Mouse (Mus musculus) lung, embryonic 14.5 days (tissue): ENCODE measurements at regions not wholly inside any gene's neighbourhood (a gene's known extent, or its start where the extent isn't known, plus 50 kb on each side); places are given as distances from the start of the nearest gene placed in this dataset.
"Not testable (repeated sequence)": the region's sequence is repeated elsewhere in the genome, so short reads cannot be mapped to it uniquely, and the experiment has no call there.

Experiments
- ATAC-seq: fragments of 200-750 bp; cut with Nextera tagmentation; 2 replicates; pipeline ENCODE4 v1.8.0; 2017; ENCODE audit warnings: mild to moderate bottlenecking, moderate TSS enrichment, moderate library complexity; ENCODE audit not compliant: insufficient read depth
- DNase-seq: peaks from one replicate; pipeline ENCODE4 v3.0.0-alpha.2; 2015
- H3K27ac ChIP-seq: fragments of 300-500 bp; sonication (generic); 2 replicates; pipeline ENCODE4 v1.5.1; 2014; ENCODE audit warnings: low read depth, mild to moderate bottlenecking, moderate library complexity
- H3K27me3 ChIP-seq: fragments of 300-500 bp; sonication (generic); 2 replicates; pipeline ENCODE4 v1.6.1; 2014; ENCODE audit warnings: low read length, control low read depth; ENCODE audit not compliant: insufficient read depth
- H3K36me3 ChIP-seq: fragments of 300-500 bp; sonication (generic); 2 replicates; pipeline ENCODE4 v1.6.1; 2014; ENCODE audit warnings: control low read depth; ENCODE audit not compliant: insufficient read depth
- H3K4me1 ChIP-seq: fragments of 300-500 bp; sonication (generic); 2 replicates; pipeline ENCODE4 v1.6.1; 2014; ENCODE audit warnings: antibody characterized with exemption, control low read depth; ENCODE audit not compliant: insufficient read depth
- H3K4me2 ChIP-seq: fragments of 300-500 bp; sonication (generic); 2 replicates; pipeline ENCODE4 v1.6.1; 2014; ENCODE audit warnings: mild to moderate bottlenecking
- H3K4me3 ChIP-seq: fragments of 300-500 bp; sonication (generic); 2 replicates; pipeline ENCODE4 v1.5.1; 2014; ENCODE audit warnings: low read depth, low read length
- H3K9ac ChIP-seq: fragments of 300-500 bp; sonication (generic); 2 replicates; pipeline ENCODE4 v1.6.1; 2014
- H3K9me3 ChIP-seq: fragments of 300-500 bp; sonication (generic); 2 replicates; pipeline ENCODE4 v1.6.1; 2016; ENCODE audit warnings: low read depth, low read length, control low read depth
- CTCF ChIP-seq: IDR thresholded peaks from 2 replicates; pipeline ENCODE4 v1.5.1; 2016; ENCODE audit warnings: antibody characterized with exemption, low read depth
- WGBS: fragments of 180-500 bp; shearing (Covaris S2); extraction: QIAGEN DNeasy Blood & Tissue Kit; methylation state at CpG from one replicate; pipeline ENCODE4 v1.1.7; 2014; 5-methylcytosine and 5-hydroxymethylcytosine counted together

- H3K27ac ChIP-seq = no peak overlapping the region
- ATAC-seq (no peak), DNase-seq (no peak)
- TF ChIP-seq CTCF = no peak
- no peak overlapping the region for H3K9ac ChIP-seq
- H3K9me3 ChIP-seq = no peaks in the 10 kb centered on the region
- WGBS = 67% methylated on average over 2 of the region's 2 CpGs
- no peaks in the 10 kb centered on the region for H3K36me3 ChIP-seq
- no peaks in the 10 kb centered on the region for H3K4me1 ChIP-seq
- H3K27me3 ChIP-seq = no peaks in the 10 kb centered on the region
- H3K4me2 ChIP-seq = no peak overlapping the region
- H3K4me3 ChIP-seq = no peak overlapping the region
Observed at GRCm38 (mm10) chr11:29628476-29628875, 64.3 kb upstream of the Rtn4 start.

DNA sequence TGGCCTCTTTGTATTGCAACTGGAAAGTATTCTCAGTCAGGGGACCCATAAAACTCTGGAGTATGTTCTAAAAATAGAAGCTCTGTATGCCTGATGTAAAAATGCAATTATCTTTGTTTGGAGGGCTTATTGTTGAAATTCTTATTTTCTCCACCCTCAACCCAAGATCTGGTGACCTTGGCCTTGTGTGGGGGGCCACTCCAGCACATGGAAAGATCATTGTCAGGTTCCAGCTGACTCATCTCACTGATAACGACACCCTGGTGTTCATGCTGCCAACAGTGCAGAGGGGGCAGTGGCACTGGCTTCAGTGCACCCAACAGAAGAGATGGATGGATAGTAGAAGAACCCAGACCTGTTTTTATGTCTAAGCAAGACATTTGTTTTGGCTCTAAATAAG, 60.3 kb upstream of the Rtn4 start:
- WGBS = 50% methylated on average over 1 of the region's 1 CpGs
- TF ChIP-seq CTCF = no peak
- ATAC-seq = no peak
- Histone ChIP-seq H3K4me2 (no peak overlapping the region), H3K27me3 (no peaks in the 10 kb centered on the region), H3K9me3 (no peaks in the 10 kb centered on the region), H3K4me1 (no peaks in the 10 kb centered on the region), H3K4me3 (no peak overlapping the region), H3K27ac (no peak overlapping the region), H3K36me3 (no peaks in the 10 kb centered on the region), H3K9ac (no peak overlapping the region)
- no peak for DNase-seq

DNA sequence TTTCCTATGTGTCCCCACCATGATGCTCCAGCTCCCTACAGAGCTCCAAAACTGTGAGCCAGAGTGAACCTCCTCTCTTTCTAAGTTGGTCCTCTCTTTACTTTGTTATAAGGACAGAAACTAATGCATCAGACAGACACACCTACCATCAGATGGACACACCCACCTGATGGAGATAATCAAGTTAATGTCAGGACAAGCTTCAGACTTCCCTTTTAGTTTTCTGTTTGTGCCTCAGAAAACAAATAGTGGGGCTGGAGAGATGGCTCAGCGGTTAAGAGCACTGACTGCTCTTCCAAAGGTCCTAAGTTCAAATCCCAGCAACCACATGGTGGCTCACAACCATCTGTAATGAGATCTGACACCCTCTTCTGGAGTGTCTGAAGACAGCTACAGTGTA, 59.5 kb upstream of the Rtn4 start:
- not testable (repeated sequence) for H3K27me3 ChIP-seq, H3K27ac ChIP-seq, H3K4me2 ChIP-seq, H3K36me3 ChIP-seq, ATAC-seq, H3K4me3 ChIP-seq, H3K4me1 ChIP-seq, H3K9ac ChIP-seq, H3K9me3 ChIP-seq, DNase-seq
- WGBS = 57% methylated on average over 1 of the region's 1 CpGs

- Histone ChIP-seq H3K4me1 (no peaks in the 10 kb centered on the region), H3K36me3 (no peaks in the 10 kb centered on the region), H3K9me3 (no peaks in the 10 kb centered on the region), H3K9ac (no peak overlapping the region), H3K27ac (no peak overlapping the region), H3K4me3 (no peak overlapping the region), H3K4me2 (no peak overlapping the region), H3K27me3 (no peaks in the 10 kb centered on the region)
- WGBS = 50% methylated on average over 6 of the region's 6 CpGs
- peak; percentile 49 for DNase-seq
- TF ChIP-seq CTCF = no peak
- ATAC-seq = peak; percentile 91
Observed at GRCm38 (mm10) chr11:29636759-29637200, 56.0 kb upstream of the Rtn4 start.

DNA sequence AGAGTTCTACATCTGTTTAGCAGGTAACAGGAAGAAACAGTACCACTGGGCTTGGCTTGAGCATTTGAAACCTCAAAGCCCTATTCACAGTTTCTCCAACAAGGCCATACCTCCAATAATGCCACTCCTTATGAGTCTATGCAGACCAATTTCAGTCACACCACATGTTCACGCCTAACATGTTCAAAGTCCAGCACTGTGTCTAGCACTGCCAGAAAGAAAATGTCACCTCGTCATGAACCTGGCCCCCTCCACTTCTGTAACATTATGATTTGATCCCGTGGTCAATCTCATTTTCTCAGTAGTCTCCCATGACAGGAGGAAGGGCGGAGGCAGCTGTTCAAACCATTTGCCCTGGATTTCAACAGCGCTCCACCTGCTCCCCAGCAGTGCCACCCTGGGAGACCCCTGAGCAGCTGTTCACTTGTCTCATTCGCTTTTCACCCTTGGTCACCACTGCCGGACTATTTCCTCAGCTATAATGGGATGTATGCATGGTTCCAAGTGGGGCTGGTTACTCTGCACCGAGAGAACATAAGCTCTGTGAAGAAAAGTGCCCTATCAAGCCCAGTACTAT, 54.6 kb upstream of the Rtn4 start:
- H3K27ac ChIP-seq = no peak overlapping the region
- H3K4me1 ChIP-seq = no peaks in the 10 kb centered on the region
- H3K27me3 ChIP-seq = no peaks in the 10 kb centered on the region

GRCm38 (mm10) chr11:29638861-29639260, 53.9 kb upstream of the Rtn4 start:
- no peak overlapping the region for H3K9ac ChIP-seq
- 37% methylated on average over 2 of the region's 2 CpGs for WGBS
- no peaks in the 10 kb centered on the region for H3K4me1 ChIP-seq
- no peaks in the 10 kb centered on the region for H3K9me3 ChIP-seq
- no peaks in the 10 kb centered on the region for H3K36me3 ChIP-seq
- DNase-seq (peak; percentile 27), ATAC-seq (no peak)
- no peak for TF ChIP-seq CTCF
- H3K4me2 ChIP-seq = no peak overlapping the region
- H3K27me3 ChIP-seq = no peaks in the 10 kb centered on the region
- H3K27ac ChIP-seq = no peak overlapping the region
- no peak overlapping the region for H3K4me3 ChIP-seq

More for the DNA sequence above, 54.6 kb upstream of the Rtn4 start:
- no peak overlapping the region for H3K4me3 ChIP-seq
- H3K36me3 ChIP-seq = no peaks in the 10 kb centered on the region
- no peak overlapping the region for H3K4me2 ChIP-seq
- 78% methylated on average over 8 of the region's 8 CpGs for WGBS
- no peak for DNase-seq
- TF ChIP-seq CTCF = no peak
- H3K9ac ChIP-seq = no peak overlapping the region
- no peak for ATAC-seq
- no peaks in the 10 kb centered on the region for H3K9me3 ChIP-seq
